11 mouse cellular contexts compared by ENCODE assay signal in the genomic region with DNA sequence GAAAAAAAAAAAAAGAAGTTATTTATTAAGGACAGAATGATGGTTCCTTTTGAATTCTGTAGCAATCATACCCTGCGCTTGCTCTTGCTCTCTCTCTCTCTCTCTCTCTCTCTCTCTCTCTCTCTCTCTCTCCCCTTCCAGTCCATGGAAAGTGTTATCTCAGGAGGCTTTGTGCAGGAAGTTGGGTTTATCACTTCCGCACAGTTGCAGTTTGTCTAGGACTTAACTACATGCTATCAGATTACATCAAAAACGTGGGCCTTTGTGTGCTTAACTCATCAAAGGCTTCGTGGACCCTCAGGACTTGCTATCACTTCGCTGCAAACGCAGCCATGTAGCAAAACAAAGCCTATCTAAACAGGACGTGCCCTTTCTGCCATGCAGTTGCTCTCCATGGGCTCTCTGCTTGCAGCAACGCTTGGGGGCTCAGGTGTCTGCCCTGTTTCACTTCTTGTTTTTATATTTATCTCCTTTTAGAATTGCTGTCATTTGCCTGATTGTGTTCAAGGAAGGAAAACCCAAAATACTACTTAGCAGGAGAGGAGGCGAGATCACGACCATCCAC. TPM values are rescaled to one million over a fixed set of nuclear protein-coding genes. Genes with fewer than 3 reads are reported as not detected.
DNase-seq lines count a peak whose midpoint lies in the region; ATAC-seq lines count a peak whose summit lies in the region.
"Had no signal": no experiment of that assay in that cellular context is flagged by ENCODE, and none has a peak within 500 bp of the region (broad histone marks: within the 10 kb centered on the region; RNA-seq: fewer than 3 reads in every experiment).

No protein-coding gene starts in this region.

- no peak for ATAC-seq in midbrain, embryonic 11.5 days (ENCODE audit: low FRiP score)
- no peak for ATAC-seq in midbrain, embryonic 16.5 days
- no peak for ATAC-seq in embryonic facial prominence, embryonic 14.5 days (ENCODE audit: low read depth)
- no peak for ATAC-seq in midbrain, embryonic 13.5 days
- ATAC-seq: hindbrain, postnatal 0 days had no signal

- H3K4me1 ChIP-seq in midbrain, embryonic 11.5 days (ENCODE audit: control insufficient read depth, insufficient read depth, low read length) = no peaks in the 10 kb centered on the region
- no peaks in the 10 kb centered on the region for H3K4me1 ChIP-seq in midbrain, embryonic 16.5 days (ENCODE audit: control insufficient read depth, insufficient read depth, low read length)
- no peaks in the 10 kb centered on the region for H3K4me1 ChIP-seq in embryonic facial prominence, embryonic 14.5 days (ENCODE audit: control insufficient read depth, insufficient read depth, low read length)
- no peaks in the 10 kb centered on the region for H3K4me1 ChIP-seq in midbrain, embryonic 13.5 days (replicated peaks)
- H3K4me1 ChIP-seq: neural tube, embryonic 13.5 days had no signal

- no peak overlapping the region for H3K9ac ChIP-seq in midbrain, embryonic 11.5 days (ENCODE audit: low read length)
- H3K9ac ChIP-seq in midbrain, embryonic 16.5 days (ENCODE audit: low read depth, low read length) = no peak overlapping the region
- no peak overlapping the region for H3K9ac ChIP-seq in embryonic facial prominence, embryonic 14.5 days (ENCODE audit: low read depth, low read length)
- H3K9ac ChIP-seq in midbrain, embryonic 13.5 days (replicated peaks) = no peak overlapping the region
- H3K9ac ChIP-seq: embryonic facial prominence, embryonic 13.5 days; neural tube, embryonic 13.5 days had no signal

- no peak overlapping the region for H3K27ac ChIP-seq in midbrain, embryonic 11.5 days (ENCODE audit: low read depth, low read length)
- H3K27ac ChIP-seq in midbrain, embryonic 16.5 days (ENCODE audit: low read length) = no peak overlapping the region
- H3K27ac ChIP-seq in embryonic facial prominence, embryonic 14.5 days (replicated peaks; ENCODE audit: low read depth, low read length) = no peak overlapping the region
- no peak overlapping the region for H3K27ac ChIP-seq in midbrain, embryonic 13.5 days
- H3K27ac ChIP-seq: embryonic facial prominence, embryonic 13.5 days; hindbrain, postnatal 0 days; neural tube, embryonic 13.5 days had no signal

- peak; percentile 57 for DNase-seq in midbrain, embryonic 11.5 days (ENCODE audit: low spot score, missing footprints)
- DNase-seq in embryonic facial prominence, embryonic 14.5 days (ENCODE audit: low spot score) = peak; percentile 27
- DNase-seq in lung, postnatal 14 days = peak; percentile 30
- no peak for DNase-seq in cerebellum, postnatal 10 days
- DNase-seq in cerebellum, adult 9-10 months = no peak
- DNase-seq in cerebellum, postnatal 36 days = no peak

- no peaks in the 10 kb centered on the region for H3K27me3 ChIP-seq in midbrain, embryonic 11.5 days (ENCODE audit: control insufficient read depth, insufficient read depth, low read length)
- H3K27me3 ChIP-seq in midbrain, embryonic 16.5 days (ENCODE audit: control insufficient read depth, insufficient read depth, low read depth, low read length) = no peaks in the 10 kb centered on the region
- H3K27me3 ChIP-seq in embryonic facial prominence, embryonic 14.5 days (replicated peaks; ENCODE audit: control insufficient read depth, insufficient read depth, low read length) = no peaks in the 10 kb centered on the region
- H3K27me3 ChIP-seq in midbrain, embryonic 13.5 days = no peaks in the 10 kb centered on the region
- H3K27me3 ChIP-seq: embryonic facial prominence, embryonic 13.5 days; neural tube, embryonic 13.5 days had no signal

- H3K36me3 ChIP-seq in midbrain, embryonic 11.5 days (ENCODE audit: control insufficient read depth, insufficient read depth, low read length) = no peaks in the 10 kb centered on the region
- no peaks in the 10 kb centered on the region for H3K36me3 ChIP-seq in midbrain, embryonic 16.5 days (ENCODE audit: control insufficient read depth, insufficient read depth, low read length)
- no peaks in the 10 kb centered on the region for H3K36me3 ChIP-seq in embryonic facial prominence, embryonic 14.5 days (ENCODE audit: control insufficient read depth, insufficient read depth, low read length)
- H3K36me3 ChIP-seq in midbrain, embryonic 13.5 days = no peaks in the 10 kb centered on the region
- H3K36me3 ChIP-seq: embryonic facial prominence, embryonic 13.5 days; neural tube, embryonic 13.5 days had no signal

- WGBS in midbrain, embryonic 11.5 days = 69% methylated on average over 10 of the region's 10 CpGs
- 54% methylated on average over 10 of the region's 10 CpGs for WGBS in midbrain, embryonic 16.5 days
- 31% methylated on average over 10 of the region's 10 CpGs for WGBS in embryonic facial prominence, embryonic 14.5 days
- 67% methylated on average over 10 of the region's 10 CpGs for WGBS in midbrain, embryonic 13.5 days

- no peaks in the 10 kb centered on the region for H3K9me3 ChIP-seq in midbrain, embryonic 11.5 days (ENCODE audit: control insufficient read depth, low read length)
- H3K9me3 ChIP-seq in midbrain, embryonic 16.5 days (replicated peaks; ENCODE audit: control insufficient read depth, low read length, poor library complexity, severe bottlenecking) = no peaks in the 10 kb centered on the region
- no peaks in the 10 kb centered on the region for H3K9me3 ChIP-seq in embryonic facial prominence, embryonic 14.5 days (ENCODE audit: control insufficient read depth, low read length)
- H3K9me3 ChIP-seq in midbrain, embryonic 13.5 days = no peaks in the 10 kb centered on the region; the same call in 1 of the 2 replicates
- H3K9me3 ChIP-seq: embryonic facial prominence, embryonic 13.5 days; neural tube, embryonic 13.5 days had no signal

- H3K4me3 ChIP-seq in midbrain, embryonic 11.5 days (ENCODE audit: low read depth, low read length) = no peak overlapping the region
- no peak overlapping the region for H3K4me3 ChIP-seq in midbrain, embryonic 16.5 days (ENCODE audit: low read depth, low read length)
- no peak overlapping the region for H3K4me3 ChIP-seq in embryonic facial prominence, embryonic 14.5 days (ENCODE audit: low read depth, low read length)
- no peak overlapping the region for H3K4me3 ChIP-seq in midbrain, embryonic 13.5 days (replicated peaks)
- H3K4me3 ChIP-seq: embryonic facial prominence, embryonic 13.5 days; neural tube, embryonic 13.5 days had no signal

- H3K4me2 ChIP-seq in midbrain, embryonic 11.5 days = no peak overlapping the region
- H3K4me2 ChIP-seq in midbrain, embryonic 16.5 days (ENCODE audit: low read length) = no peak overlapping the region
- H3K4me2 ChIP-seq in embryonic facial prominence, embryonic 14.5 days (ENCODE audit: low read depth, low read length) = no peak overlapping the region
- H3K4me2 ChIP-seq in midbrain, embryonic 13.5 days (replicated peaks) = no peak overlapping the region
- H3K4me2 ChIP-seq: embryonic facial prominence, embryonic 13.5 days; neural tube, embryonic 13.5 days had no signal

RNA-seq across cellular contexts. Expression of a gene that starts 56.2 kb away (rescaled TPM):
- polyA plus RNA-seq in midbrain, embryonic 11.5 days (2014; fragmentation: Nextera tagmentation; extraction: Ambion mirVana) = 8.6 and 9.6 TPM in 2 replicates
- 26.0 and 27.8 TPM in 2 replicates for polyA plus RNA-seq in midbrain, embryonic 16.5 days (2015; fragmentation: Nextera tagmentation; extraction: Ambion mirVana)
- polyA plus RNA-seq in embryonic facial prominence, embryonic 14.5 days (2014; fragmentation: Nextera tagmentation; extraction: Ambion mirVana) = 10.7 and 13.0 TPM in 2 replicates
- 12.6 and 13.0 TPM in 2 replicates for polyA plus RNA-seq in midbrain, embryonic 13.5 days (2015; fragmentation: Nextera tagmentation; extraction: Ambion mirVana)

RNA-seq across cellular contexts. Expression of a gene that starts 59.4 kb away (rescaled TPM):
- polyA plus RNA-seq in midbrain, embryonic 11.5 days (2014; fragmentation: Nextera tagmentation; extraction: Ambion mirVana) = 4.5 and 5.4 TPM in 2 replicates
- 4.6 TPM in 2 replicates for polyA plus RNA-seq in midbrain, embryonic 16.5 days (2015; fragmentation: Nextera tagmentation; extraction: Ambion mirVana)
- polyA plus RNA-seq in embryonic facial prominence, embryonic 14.5 days (2014; fragmentation: Nextera tagmentation; extraction: Ambion mirVana) = 6.2 and 6.7 TPM in 2 replicates
- 4.9 and 5.1 TPM in 2 replicates for polyA plus RNA-seq in midbrain, embryonic 13.5 days (2015; fragmentation: Nextera tagmentation; extraction: Ambion mirVana)

Comparison
In these comparisons a context has a peak if more than half of its experiments do, and no peak if none do; other contexts are left out.
1. DNase-seq: peak in midbrain, embryonic 11.5 days (single experiment), embryonic facial prominence, embryonic 14.5 days (single experiment) and lung, postnatal 14 days (single experiment); none in cerebellum, postnatal 10 days (0 of 2), cerebellum, adult 9-10 months (single experiment) and cerebellum, postnatal 36 days (0 of 2).